Mouse (Mus musculus): ENCODE measurements around the gene Dpep1.

DNA sequence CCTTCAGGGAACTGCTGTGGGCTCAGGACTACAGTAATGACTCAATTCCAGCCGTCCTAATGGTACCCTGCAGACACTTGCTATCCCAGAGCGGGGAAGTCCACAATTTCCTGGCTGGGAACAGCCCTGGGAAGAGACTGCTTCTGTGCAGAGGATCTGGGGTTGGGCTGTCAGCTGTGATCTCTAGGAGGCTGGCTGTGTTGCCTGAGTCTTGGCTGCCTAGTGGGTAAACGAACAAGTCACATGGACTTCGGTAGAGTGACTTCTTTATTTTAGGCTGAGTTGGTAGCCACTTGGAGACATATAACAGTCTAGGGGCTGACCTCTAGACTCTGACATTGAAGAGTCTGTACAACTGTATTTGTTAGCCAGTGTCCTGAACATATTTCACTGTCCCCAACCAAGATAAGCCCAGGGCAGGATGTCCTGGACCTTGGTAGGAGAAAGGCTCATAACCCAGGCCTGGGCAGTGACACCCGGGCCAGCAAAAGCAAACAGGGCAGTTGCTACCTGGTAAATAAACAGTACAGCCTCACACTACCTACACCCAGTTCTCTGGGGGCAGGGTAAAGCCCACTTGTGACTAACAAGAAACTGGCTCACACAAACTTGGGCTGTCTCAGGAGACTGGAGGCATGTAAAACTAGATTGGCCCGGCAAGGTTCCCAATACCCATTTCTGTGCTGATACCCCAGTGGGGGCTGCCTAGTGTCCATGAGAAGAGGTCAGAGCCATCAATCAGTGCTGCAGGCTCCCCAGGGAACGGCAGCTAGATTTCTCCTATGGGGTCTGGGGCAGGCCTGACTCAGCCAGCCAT, 56.3 kb downstream of the Dpep1 start:
- no peak for TF ChIP-seq CTCF (IDR thresholded peaks at IDR 0.05; ENCODE audit: low read depth)
- no peak for TF ChIP-seq EP300 (IDR thresholded peaks at IDR 0.05; ENCODE audit: low read depth)

Measured in heart, postnatal 0 days (tissue).